8 mouse cellular contexts compared by ENCODE assay signal in the genomic region with DNA sequence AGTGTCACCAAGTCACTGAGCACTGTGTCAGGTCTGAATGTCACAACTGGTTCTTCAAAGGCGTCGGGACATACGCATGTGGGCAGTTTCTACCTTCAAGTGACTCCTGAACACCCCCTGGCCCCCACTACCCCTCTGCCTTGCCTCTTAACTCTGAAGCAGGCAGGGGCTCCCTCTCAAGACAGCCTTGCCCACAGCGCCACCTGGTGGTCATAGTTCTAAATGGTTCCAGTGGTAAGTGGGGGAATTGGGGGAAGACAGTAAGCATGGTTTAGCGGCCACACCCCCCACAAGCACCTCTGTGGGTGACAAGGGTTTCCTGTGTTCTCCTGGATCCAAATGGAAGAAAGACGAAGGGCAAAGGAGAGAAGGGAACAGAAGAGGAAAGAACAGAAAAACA.
A peak's percentile ranks its signal among the peaks of the same experiment; 100 is the strongest.
DNase-seq lines count a peak whose midpoint lies in the region; ATAC-seq and TF ChIP-seq lines count a peak whose summit lies in the region.

No protein-coding gene starts in this region.

- H3K4me1 ChIP-seq in intestine, postnatal 0 days (replicated peaks; ENCODE audit: control insufficient read depth, insufficient read depth, low read length) = no peaks in the 10 kb centered on the region
- H3K4me1 ChIP-seq in limb, embryonic 10.5 days = peaks cover 54% of the 10 kb centered on the region
- peaks cover 9% of the 10 kb centered on the region for H3K4me1 ChIP-seq in midbrain, embryonic 11.5 days (ENCODE audit: control insufficient read depth, insufficient read depth, low read length)

- H3K27ac ChIP-seq in intestine, postnatal 0 days (ENCODE audit: low read depth, low read length) = no peak overlapping the region
- peak overlapping the region; percentile 78 for H3K27ac ChIP-seq in limb, embryonic 10.5 days
- no peak overlapping the region for H3K27ac ChIP-seq in midbrain, embryonic 11.5 days (ENCODE audit: low read depth, low read length)

- no peak overlapping the region for H3K9ac ChIP-seq in intestine, postnatal 0 days (ENCODE audit: low read depth, low read length)
- H3K9ac ChIP-seq in midbrain, embryonic 11.5 days (ENCODE audit: low read length) = no peak overlapping the region

- H3K27me3 ChIP-seq in intestine, postnatal 0 days (replicated peaks; ENCODE audit: control insufficient read depth, insufficient read depth, low read length) = no peaks in the 10 kb centered on the region
- no peaks in the 10 kb centered on the region for H3K27me3 ChIP-seq in limb, embryonic 10.5 days (ENCODE audit: low read depth, poor library complexity, severe bottlenecking)
- H3K27me3 ChIP-seq in midbrain, embryonic 11.5 days (ENCODE audit: control insufficient read depth, insufficient read depth, low read length) = no peaks in the 10 kb centered on the region

- H3K9me3 ChIP-seq in intestine, postnatal 0 days (ENCODE audit: control insufficient read depth) = no peaks in the 10 kb centered on the region
- H3K9me3 ChIP-seq in limb, embryonic 10.5 days (replicated peaks) = no peaks in the 10 kb centered on the region
- H3K9me3 ChIP-seq in midbrain, embryonic 11.5 days (ENCODE audit: control insufficient read depth, low read length) = no peaks in the 10 kb centered on the region

- peak; percentile 81 for DNase-seq in adrenal gland, adult 2 months
- peak; percentile 86 for DNase-seq in embryo, embryonic 11.5 days (ENCODE audit: low read depth, low spot score)
- DNase-seq in limb, embryonic 10.5 days (ENCODE audit: low spot score) = peak; percentile 97
- DNase-seq in midbrain, embryonic 11.5 days (ENCODE audit: low spot score, missing footprints) = peak; percentile 99
- peak; percentile 75 for DNase-seq in skeletal muscle tissue, adult 2 months (ENCODE audit: low read depth, low spot score)
- peak; percentile 77 for DNase-seq in yolk sac, embryonic 10.5 days (ENCODE audit: low spot score)

- TF ChIP-seq CTCF in intestine, postnatal 0 days (IDR thresholded peaks at IDR 0.05; ENCODE audit: low read depth) = peak; percentile 98

- 15% methylated on average over 6 of the region's 6 CpGs for WGBS in intestine, postnatal 0 days
- WGBS in limb, embryonic 10.5 days = 10% methylated on average over 6 of the region's 6 CpGs
- 11% methylated on average over 6 of the region's 6 CpGs for WGBS in midbrain, embryonic 11.5 days

- peak; percentile 68 for ATAC-seq in granulocyte monocyte progenitor cell, adult 5-6 weeks (replicated peaks; ENCODE audit: poor library complexity, severe bottlenecking)
- ATAC-seq in intestine, postnatal 0 days = no peak
- ATAC-seq in midbrain, embryonic 11.5 days (ENCODE audit: low FRiP score) = 0 out of 2 replicates have a peak, but pooled peaks have one; percentile 15

- H3K36me3 ChIP-seq in intestine, postnatal 0 days (ENCODE audit: control insufficient read depth, insufficient read depth) = peaks cover 9% of the 10 kb centered on the region; the same call in 1 of the 2 replicates
- H3K36me3 ChIP-seq in limb, embryonic 10.5 days = peaks cover 22% of the 10 kb centered on the region
- H3K36me3 ChIP-seq in midbrain, embryonic 11.5 days (ENCODE audit: control insufficient read depth, insufficient read depth, low read length) = peaks cover 3% of the 10 kb centered on the region; the same call in 1 of the 2 replicates

- peak overlapping the region; percentile 69 for H3K4me2 ChIP-seq in intestine, postnatal 0 days (replicated peaks; ENCODE audit: low read depth)
- H3K4me2 ChIP-seq in midbrain, embryonic 11.5 days = no peak overlapping the region

- H3K4me3 ChIP-seq in intestine, postnatal 0 days (ENCODE audit: low read depth, low read length) = peak overlapping the region; percentile 26; the same call in 1 of the 2 replicates
- peak overlapping the region; percentile 19 for H3K4me3 ChIP-seq in limb, embryonic 10.5 days
- H3K4me3 ChIP-seq in midbrain, embryonic 11.5 days (ENCODE audit: low read depth, low read length) = no peak overlapping the region
